Mouse (Mus musculus): ENCODE data around the gene Fam43b. TPM values are rescaled to one million over a fixed set of nuclear protein-coding genes. Genes with fewer than 3 reads are reported as not detected.

The Fam43b gene
- polyA plus RNA-seq, 1 experiment from 2014 or later: not detected

DNA sequence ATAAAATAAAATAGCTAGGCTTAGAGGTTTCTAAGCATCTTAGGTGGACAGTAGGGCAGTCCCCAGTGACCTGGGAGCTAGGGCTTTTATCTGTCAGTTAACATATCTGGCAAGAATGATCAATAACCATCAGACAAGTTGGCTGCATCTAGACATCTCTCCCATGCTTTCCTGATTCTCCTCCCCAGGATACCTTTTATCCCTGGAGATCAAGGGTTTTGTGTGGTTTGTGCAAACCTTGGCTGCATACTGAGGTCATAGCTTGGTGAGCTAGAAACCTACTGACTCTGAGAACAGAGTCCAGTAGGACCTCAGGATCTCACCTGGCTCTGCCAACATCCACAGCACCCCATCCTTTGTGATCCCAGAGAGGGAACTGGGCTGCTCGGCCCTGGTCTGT is 49.0 kb downstream of the Fam43b start:
- H3K36me3 ChIP-seq (ENCODE audit: inconsistent target): no peaks in the 10 kb centered on the region
- H3K27ac ChIP-seq: no peak overlapping the region
- H3K4me3 ChIP-seq (ENCODE audit: inconsistent target): no peak overlapping the region
- WGBS (ENCODE audit: missing documents): 100% methylated on average over 1 of the region's 1 CpGs
- no peaks in the 10 kb centered on the region for H3K79me2 ChIP-seq (ENCODE audit: inconsistent target)

DNA sequence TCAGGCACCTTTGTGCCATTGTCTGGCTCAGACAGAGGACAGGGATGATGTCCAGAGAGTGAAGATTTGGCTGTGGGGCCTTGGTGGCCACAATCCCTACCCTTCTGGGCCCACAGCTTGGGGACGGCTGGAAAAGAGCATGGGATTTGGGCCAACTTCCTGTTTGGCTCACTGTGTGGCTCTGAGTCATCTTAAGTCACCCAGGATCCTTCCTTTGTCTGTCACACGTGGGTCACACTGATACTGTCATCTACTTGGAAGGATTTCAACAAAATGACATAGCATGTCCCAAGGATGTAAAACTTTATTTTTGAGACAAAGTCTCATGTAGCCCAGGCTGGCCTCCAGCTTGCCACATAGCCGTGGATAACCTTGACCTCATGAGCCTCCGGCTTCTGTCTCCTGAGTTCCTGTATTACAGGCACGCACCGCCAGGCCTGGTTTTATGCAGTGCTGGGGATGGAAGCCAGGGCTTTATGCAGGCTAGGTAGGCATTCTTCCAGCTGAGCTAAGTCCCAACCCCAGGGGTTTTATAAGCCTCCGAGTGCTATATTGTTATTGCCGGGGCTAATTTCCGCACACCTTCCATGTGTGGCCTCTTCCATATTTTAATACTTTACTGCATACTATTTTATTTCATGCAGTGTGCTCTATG is 51.3 kb downstream of the Fam43b start:
- Histone ChIP-seq H3K79me2 (ENCODE audit: inconsistent target) (no peaks in the 10 kb centered on the region), H3K27ac (peak overlapping the region; percentile 59), H3K36me3 (ENCODE audit: inconsistent target) (no peaks in the 10 kb centered on the region), H3K4me3 (ENCODE audit: inconsistent target) (no peak overlapping the region)
- WGBS (ENCODE audit: missing documents): 68% methylated on average over 9 of the region's 9 CpGs

Other genes with a start within 250 kb of the Fam43b start
- gene Hp1bp3, start 180.2 kb downstream of the Fam43b start, polyA plus RNA-seq (2018): 87.1 to 133 TPM (median 94.2 TPM) in 3 replicates
- gene Sh2d5, start 146.1 kb downstream of the Fam43b start, polyA plus RNA-seq (2018): 0.06 to 0.09 TPM in 2 of 3 replicates, not detected in the other
- not detected in 3 replicates for gene Kif17, start 146.1 kb downstream of the Fam43b start, polyA plus RNA-seq (2018)
- gene Ddost, start 91.8 kb downstream of the Fam43b start, polyA plus RNA-seq (2018): 99.5 to 135 TPM (median 111 TPM) in 3 replicates
- 22.5 to 70.3 TPM (median 44.1 TPM) in 3 replicates for gene Pink1, start 70.2 kb downstream of the Fam43b start, polyA plus RNA-seq (2018)
- gene Cda, start 28.5 kb downstream of the Fam43b start, polyA plus RNA-seq (2018): not detected in 3 replicates
- 10.2 to 12.2 TPM (median 11.8 TPM) in 3 replicates for gene Mul1, start 38.1 kb upstream of the Fam43b start, polyA plus RNA-seq (2018)
- not detected in 3 replicates for gene Camk2n1, start 57.8 kb upstream of the Fam43b start, polyA plus RNA-seq (2018)
- not detected in 3 replicates for gene Vwa5b1, start 239.4 kb upstream of the Fam43b start, polyA plus RNA-seq (2018)

Data from macrophage (primary cell).